Mouse (Mus musculus) testis, adult 2 months (tissue): ENCODE measurements around the gene Prkcz.

Experiments
- CTCF ChIP-seq: fragments of 200-500 bp; IDR thresholded peaks from 2 replicates; pipeline ENCODE4 v1.5.1; 2012; ENCODE audit warnings: low read depth, mild to moderate bottlenecking, inconsistent platforms, low read length, moderate library complexity; ENCODE audit not compliant: control insufficient read depth, insufficient read depth, insufficient replicate concordance
- POLR2A ChIP-seq: fragments of 200-500 bp; IDR thresholded peaks from 2 replicates; pipeline ENCODE4 v1.6.1; 2012; ENCODE audit warnings: low read depth, mild to moderate bottlenecking, inconsistent platforms, low read length, moderate library complexity; ENCODE audit not compliant: control insufficient read depth

GRCm38 (mm10) chr4:155221599-155222551 is 139.3 kb downstream of the Prkcz start:
- TF ChIP-seq POLR2A (no peak), CTCF (no peak)
